Mouse (Mus musculus) forebrain, embryonic 16.5 days (tissue): ENCODE data around the gene Dpp10. TPM values are rescaled to one million over a fixed set of nuclear protein-coding genes. Genes with fewer than 3 reads are reported as not detected.

Source experiments
- ATAC-seq: fragments of 200-750 bp; cut with Nextera tagmentation; 2 replicates; pipeline ENCODE4 v1.8.0; 2017; ENCODE audit warnings: mild to moderate bottlenecking, moderate library complexity
- H3K27ac ChIP-seq: fragments of 300-500 bp; sonication (generic); 2 replicates; pipeline ENCODE4 v1.5.1; 2014; ENCODE audit warnings: low read length, control low read depth
- H3K27me3 ChIP-seq: fragments of 300-500 bp; sonication (generic); replicated peaks from 2 replicates; pipeline ENCODE4 v1.6.1; 2014; ENCODE audit warnings: low read length; ENCODE audit not compliant: control insufficient read depth, insufficient read depth
- H3K36me3 ChIP-seq: fragments of 300-500 bp; sonication (generic); 2 replicates; pipeline ENCODE4 v1.6.1; 2014; ENCODE audit not compliant: control insufficient read depth, insufficient read depth
- H3K4me1 ChIP-seq: fragments of 300-500 bp; sonication (generic); replicated peaks from 2 replicates; pipeline ENCODE4 v1.6.1; 2014; ENCODE audit warnings: low read length; ENCODE audit not compliant: control insufficient read depth, insufficient read depth
- H3K4me2 ChIP-seq: fragments of 300-500 bp; sonication (generic); 2 replicates; pipeline ENCODE4 v1.6.1; 2014; ENCODE audit warnings: mild to moderate bottlenecking, low read length, control low read depth
- H3K4me3 ChIP-seq: fragments of 300-500 bp; sonication (generic); replicated peaks from 2 replicates; pipeline ENCODE4 v1.5.1; 2014; ENCODE audit warnings: mild to moderate bottlenecking, low read length, control low read depth
- H3K9ac ChIP-seq: fragments of 300-500 bp; sonication (generic); replicated peaks from 2 replicates; pipeline ENCODE4 v1.6.1; 2014; ENCODE audit warnings: low read depth, low read length, control low read depth
- H3K9me3 ChIP-seq: fragments of 300-500 bp; sonication (generic); 2 replicates; pipeline ENCODE4 v1.6.1; 2016; ENCODE audit warnings: low read length; ENCODE audit not compliant: control insufficient read depth
- WGBS: fragments of 180-500 bp; shearing (Covaris S2); extraction: QIAGEN DNeasy Blood & Tissue Kit; methylation state at CpG from one replicate; pipeline ENCODE4 v1.1.7; 2014; 5-methylcytosine and 5-hydroxymethylcytosine counted together
- polyA plus RNA-seq: library from polyadenylated mRNA; unstranded; fragments of >200 nt; fragmentation: Nextera tagmentation; extraction: Ambion mirVana; gene quantifications from 2 replicates; pipeline ENCODE4 v1.2.1, GENCODE M21; 2015

Gene Dpp10
- polyA plus RNA-seq, 1 experiment from 2014 or later = 10.4 TPM

GRCm38 (mm10) chr1:123927278-123928002 lies 117.9 kb downstream of the Dpp10 start:
- Histone ChIP-seq H3K9me3 (no peaks in the 10 kb centered on the region), H3K9ac (no peak overlapping the region), H3K27me3 (no peaks in the 10 kb centered on the region), H3K4me2 (no peak overlapping the region), H3K4me1 (no peaks in the 10 kb centered on the region), H3K4me3 (no peak overlapping the region), H3K27ac (no peak overlapping the region), H3K36me3 (no peaks in the 10 kb centered on the region)
- ATAC-seq = no peak

GRCm38 (mm10) chr1:123924905-123925304 lies 120.5 kb downstream of the Dpp10 start:
- no peak overlapping the region for H3K4me3 ChIP-seq
- H3K9me3 ChIP-seq = no peaks in the 10 kb centered on the region
- no peak overlapping the region for H3K9ac ChIP-seq
- no peaks in the 10 kb centered on the region for H3K27me3 ChIP-seq
- no peak overlapping the region for H3K27ac ChIP-seq
- no peaks in the 10 kb centered on the region for H3K4me1 ChIP-seq
- H3K4me2 ChIP-seq = no peak overlapping the region
- WGBS = 70% methylated on average over 1 of the region's 1 CpGs
- no peaks in the 10 kb centered on the region for H3K36me3 ChIP-seq
- ATAC-seq = no peak

- H3K4me1 ChIP-seq = no peaks in the 10 kb centered on the region
- H3K27me3 ChIP-seq = no peaks in the 10 kb centered on the region
- no peaks in the 10 kb centered on the region for H3K9me3 ChIP-seq
- no peak overlapping the region for H3K9ac ChIP-seq
- no peak overlapping the region for H3K4me2 ChIP-seq
- H3K36me3 ChIP-seq = no peaks in the 10 kb centered on the region
- H3K27ac ChIP-seq = no peak overlapping the region
- H3K4me3 ChIP-seq = no peak overlapping the region
- 90% methylated on average over 2 of the region's 2 CpGs for WGBS
- ATAC-seq = no peak
Measured at GRCm38 (mm10) chr1:123923907-123924306, 121.5 kb downstream of the Dpp10 start.

- no peaks in the 10 kb centered on the region for H3K9me3 ChIP-seq
- H3K36me3 ChIP-seq = no peaks in the 10 kb centered on the region
- no peaks in the 10 kb centered on the region for H3K27me3 ChIP-seq
- H3K4me3 ChIP-seq = no peak overlapping the region
- H3K4me1 ChIP-seq = no peaks in the 10 kb centered on the region
- H3K9ac ChIP-seq = no peak overlapping the region
- H3K4me2 ChIP-seq = no peak overlapping the region
- no peak for ATAC-seq
- H3K27ac ChIP-seq = no peak overlapping the region
- 85% methylated on average over 1 of the region's 1 CpGs for WGBS
Measured at GRCm38 (mm10) chr1:123919606-123920005, 125.8 kb downstream of the Dpp10 start.

- no peaks in the 10 kb centered on the region for H3K27me3 ChIP-seq
- peak; percentile 96 for ATAC-seq
- H3K9me3 ChIP-seq = no peaks in the 10 kb centered on the region
- no peak overlapping the region for H3K27ac ChIP-seq
- WGBS = 61% methylated on average over 5 of the region's 5 CpGs
- no peaks in the 10 kb centered on the region for H3K4me1 ChIP-seq
- H3K36me3 ChIP-seq = no peaks in the 10 kb centered on the region
- H3K4me3 ChIP-seq = no peak overlapping the region
- H3K4me2 ChIP-seq = no peak overlapping the region
- H3K9ac ChIP-seq = no peak overlapping the region
Measured at GRCm38 (mm10) chr1:123902628-123903027, 142.7 kb downstream of the Dpp10 start.

- Histone ChIP-seq H3K27ac (no peak overlapping the region), H3K9me3 (no peaks in the 10 kb centered on the region), H3K4me1 (no peaks in the 10 kb centered on the region), H3K4me3 (no peak overlapping the region), H3K4me2 (no peak overlapping the region), H3K27me3 (no peaks in the 10 kb centered on the region), H3K9ac (no peak overlapping the region), H3K36me3 (no peaks in the 10 kb centered on the region)
- ATAC-seq = no peak
- WGBS = 72% methylated on average over 4 of the region's 4 CpGs
Measured at GRCm38 (mm10) chr1:123901218-123901617, 144.1 kb downstream of the Dpp10 start.

- no peaks in the 10 kb centered on the region for H3K36me3 ChIP-seq
- H3K4me2 ChIP-seq = no peak overlapping the region
- H3K4me1 ChIP-seq = no peaks in the 10 kb centered on the region
- WGBS = 67% methylated on average over 1 of the region's 1 CpGs
- ATAC-seq = no peak
- no peaks in the 10 kb centered on the region for H3K9me3 ChIP-seq
- H3K9ac ChIP-seq = no peak overlapping the region
- H3K4me3 ChIP-seq = no peak overlapping the region
- H3K27me3 ChIP-seq = no peaks in the 10 kb centered on the region
- no peak overlapping the region for H3K27ac ChIP-seq
Measured at GRCm38 (mm10) chr1:123887243-123887642, 158.1 kb downstream of the Dpp10 start.

GRCm38 (mm10) chr1:123846881-123847280 lies 198.5 kb downstream of the Dpp10 start:
- no peak overlapping the region for H3K4me3 ChIP-seq
- no peaks in the 10 kb centered on the region for H3K4me1 ChIP-seq
- H3K4me2 ChIP-seq = no peak overlapping the region
- no peak overlapping the region for H3K27ac ChIP-seq
- no peaks in the 10 kb centered on the region for H3K9me3 ChIP-seq
- no peak overlapping the region for H3K9ac ChIP-seq
- no peaks in the 10 kb centered on the region for H3K36me3 ChIP-seq
- no peaks in the 10 kb centered on the region for H3K27me3 ChIP-seq
- 69% methylated on average over 3 of the region's 3 CpGs for WGBS
- no peak for ATAC-seq

- Histone ChIP-seq H3K4me3 (no peak overlapping the region), H3K4me2 (no peak overlapping the region), H3K27me3 (no peaks in the 10 kb centered on the region), H3K9me3 (no peaks in the 10 kb centered on the region), H3K9ac (no peak overlapping the region), H3K4me1 (no peaks in the 10 kb centered on the region), H3K36me3 (no peaks in the 10 kb centered on the region), H3K27ac (no peak overlapping the region)
- 11% methylated on average over 1 of the region's 1 CpGs for WGBS
- no peak for ATAC-seq
Measured at GRCm38 (mm10) chr1:123801206-123801605, 244.2 kb downstream of the Dpp10 start.

- Histone ChIP-seq H3K27me3 (no peaks in the 10 kb centered on the region), H3K27ac (no peak overlapping the region), H3K36me3 (no peaks in the 10 kb centered on the region), H3K9ac (no peak overlapping the region), H3K4me2 (no peak overlapping the region), H3K4me3 (no peak overlapping the region), H3K4me1 (no peaks in the 10 kb centered on the region), H3K9me3 (no peaks in the 10 kb centered on the region)
- 89% methylated on average over 2 of the region's 2 CpGs for WGBS
- ATAC-seq = no peak
Measured at GRCm38 (mm10) chr1:123765511-123765910, 279.8 kb downstream of the Dpp10 start.
